Mouse (Mus musculus): ENCODE measurements around the gene Slit3. TPM values are rescaled to one million over a fixed set of nuclear protein-coding genes. Genes with fewer than 3 reads are reported as not detected.

Slit3 gene
- total and polyA plus RNA-seq, 3 experiments, result 0.76 TPM; not detected in 2

DNA sequence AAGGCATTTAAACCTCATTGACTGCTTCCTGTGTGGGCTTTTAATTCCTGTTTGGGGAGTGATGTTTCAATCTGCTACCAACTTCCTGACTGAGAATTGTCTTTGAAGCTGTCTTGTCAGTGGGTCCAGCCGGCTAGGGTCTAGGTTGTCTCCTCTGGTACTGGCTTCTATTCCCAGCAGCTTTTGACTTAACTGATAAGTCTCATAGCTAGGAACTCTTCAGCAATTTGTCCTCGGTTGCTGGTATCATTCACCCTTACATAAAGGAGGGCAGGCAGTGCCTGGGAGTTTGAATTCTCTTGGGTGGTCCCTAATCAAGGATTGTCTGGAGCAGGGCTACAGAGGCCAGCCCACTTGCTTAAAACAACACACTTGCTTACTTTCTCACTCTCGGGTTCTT lies 381.1 kb downstream of the Slit3 start:
- H3K4me3 ChIP-seq (ENCODE audit: low read depth, low read length), result no peak overlapping the region
- no peak for ATAC-seq (ENCODE audit: extremely low read depth, insufficient number of reproducible peaks, low FRiP score, poor library complexity, severe bottlenecking)

DNA sequence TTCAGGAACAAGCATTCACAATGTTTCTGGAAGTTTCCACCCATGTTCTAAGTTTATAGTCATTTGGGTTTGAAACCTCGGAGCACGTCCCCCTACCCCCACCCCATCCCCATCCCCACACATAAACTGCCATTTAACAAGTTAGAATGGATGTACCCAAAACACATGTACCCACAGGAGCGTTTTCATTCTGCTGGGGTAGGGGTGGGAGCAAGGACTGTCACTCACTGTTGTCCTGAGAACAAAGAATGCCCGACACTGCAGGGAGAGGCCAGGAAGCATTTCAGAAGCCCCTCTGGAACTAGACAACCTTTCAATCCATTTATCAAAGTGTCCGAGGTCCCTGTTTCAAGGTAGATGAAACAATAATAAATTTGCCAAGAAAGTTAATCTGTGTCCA lies 383.0 kb downstream of the Slit3 start:
- H3K36me3 ChIP-seq (replicated peaks), result no peaks in the 10 kb centered on the region
- H3K9me3 ChIP-seq (replicated peaks), result peaks cover 62% of the 10 kb centered on the region
- H3K4me3 ChIP-seq (ENCODE audit: low read depth, low read length), result no peak overlapping the region
- TF ChIP-seq GATA2 (IDR thresholded peaks at IDR 0.05; ENCODE audit: borderline replicate concordance, low read depth, low read length), result no peak
- TF ChIP-seq POLR2AphosphoS5 (IDR thresholded peaks at IDR 0.05; ENCODE audit: insufficient replicate concordance, low read depth, low read length), result no peak
- DNase-seq (ENCODE audit: low spot score) (no peak), ATAC-seq (ENCODE audit: extremely low read depth, insufficient number of reproducible peaks, low FRiP score, poor library complexity, severe bottlenecking) (no peak)
- no peaks in the 10 kb centered on the region for H3K4me1 ChIP-seq (ENCODE audit: insufficient read depth, low read depth, low read length)
- H3K27me3 ChIP-seq (ENCODE audit: insufficient read depth, low read length), result no peaks in the 10 kb centered on the region; the same call in 1 of the 2 replicates

More for the DNA sequence above, 381.1 kb downstream of the Slit3 start:
- Histone ChIP-seq H3K9me3 (replicated peaks) (peaks cover 54% of the 10 kb centered on the region), H3K36me3 (replicated peaks) (no peaks in the 10 kb centered on the region), H3K27me3 (ENCODE audit: insufficient read depth, low read length) (no peaks in the 10 kb centered on the region; the same call in 1 of the 2 replicates), H3K4me1 (ENCODE audit: insufficient read depth, low read depth, low read length) (no peaks in the 10 kb centered on the region)
- DNase-seq (ENCODE audit: low spot score), result no peak
- no peak for TF ChIP-seq CTCF (IDR thresholded peaks at IDR 0.05; ENCODE audit: low read depth, low read length)
- no peak for TF ChIP-seq GATA1 (IDR thresholded peaks at IDR 0.05; ENCODE audit: borderline replicate concordance, low read length)
- no peak for TF ChIP-seq TAL1 (conservative IDR thresholded peaks at IDR 0.05; ENCODE audit: low read depth, low read length)

DNA sequence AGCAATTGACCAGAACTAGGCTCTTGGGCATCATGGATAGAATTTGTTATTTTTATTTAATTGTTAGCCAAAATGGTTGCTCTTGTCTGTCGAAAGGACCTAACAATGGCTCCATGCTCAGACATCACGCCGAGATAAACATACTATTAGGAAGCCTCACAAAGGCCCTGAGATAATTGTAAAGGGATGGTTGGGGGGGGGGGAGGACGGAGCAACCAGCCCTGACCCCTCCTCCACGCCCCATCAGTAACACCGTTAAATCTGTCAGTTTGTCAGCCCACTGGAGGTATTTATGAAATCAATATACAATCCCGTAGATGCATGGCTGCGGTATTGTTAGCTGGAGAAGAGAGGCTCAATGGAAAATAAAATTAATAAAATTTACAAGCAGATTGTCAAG lies 383.9 kb downstream of the Slit3 start:
- H3K9me3 ChIP-seq (replicated peaks), result peaks cover 63% of the 10 kb centered on the region
- no peaks in the 10 kb centered on the region for H3K4me1 ChIP-seq (ENCODE audit: insufficient read depth, low read depth, low read length)
- DNase-seq (ENCODE audit: low spot score), result no peak
- no peaks in the 10 kb centered on the region for H3K36me3 ChIP-seq (replicated peaks)
- no peak for TF ChIP-seq TAL1 (conservative IDR thresholded peaks at IDR 0.05; ENCODE audit: low read depth, low read length)
- TF ChIP-seq POLR2AphosphoS5 (IDR thresholded peaks at IDR 0.05; ENCODE audit: insufficient replicate concordance, low read depth, low read length), result no peak
- no peak for TF ChIP-seq CTCF (IDR thresholded peaks at IDR 0.05; ENCODE audit: low read depth, low read length)
- no peak for TF ChIP-seq GATA1 (IDR thresholded peaks at IDR 0.05; ENCODE audit: borderline replicate concordance, low read length)
- TF ChIP-seq GATA2 (IDR thresholded peaks at IDR 0.05; ENCODE audit: borderline replicate concordance, low read depth, low read length), result no peak
- no peaks in the 10 kb centered on the region; the same call in 1 of the 2 replicates for H3K27me3 ChIP-seq (ENCODE audit: insufficient read depth, low read length)
- no peak overlapping the region for H3K4me3 ChIP-seq (ENCODE audit: low read depth, low read length)
- no peak for ATAC-seq (ENCODE audit: extremely low read depth, insufficient number of reproducible peaks, low FRiP score, poor library complexity, severe bottlenecking)

DNA sequence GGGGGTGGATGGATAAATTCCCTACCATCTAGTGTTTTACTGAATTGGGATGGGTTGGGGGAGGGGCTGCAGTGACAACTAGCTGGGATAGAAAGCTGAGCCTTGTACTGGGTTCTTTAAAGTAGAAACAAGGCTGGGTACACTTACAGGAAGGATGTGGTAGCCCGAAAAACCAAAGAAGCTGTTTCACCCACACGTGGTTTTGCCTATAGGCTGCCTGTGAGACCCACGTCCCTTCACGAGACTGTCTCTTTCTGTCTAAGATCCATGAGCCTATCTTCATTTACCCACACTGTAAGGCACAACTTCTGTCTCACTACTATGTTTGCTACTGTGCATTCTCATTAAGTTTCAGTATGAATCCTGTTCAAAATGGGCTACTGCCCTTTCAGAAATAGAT lies 384.3 kb downstream of the Slit3 start:
- H3K36me3 ChIP-seq (replicated peaks), result no peaks in the 10 kb centered on the region
- no peaks in the 10 kb centered on the region for H3K4me1 ChIP-seq (ENCODE audit: insufficient read depth, low read depth, low read length)
- DNase-seq (ENCODE audit: low spot score) (no peak), ATAC-seq (ENCODE audit: extremely low read depth, insufficient number of reproducible peaks, low FRiP score, poor library complexity, severe bottlenecking) (no peak)
- no peaks in the 10 kb centered on the region; the same call in 1 of the 2 replicates for H3K27me3 ChIP-seq (ENCODE audit: insufficient read depth, low read length)
- no peak overlapping the region for H3K4me3 ChIP-seq (ENCODE audit: low read depth, low read length)
- TF ChIP-seq TAL1 (conservative IDR thresholded peaks at IDR 0.05; ENCODE audit: low read depth, low read length) (no peak), POLR2AphosphoS5 (IDR thresholded peaks at IDR 0.05; ENCODE audit: insufficient replicate concordance, low read depth, low read length) (no peak), GATA1 (IDR thresholded peaks at IDR 0.05; ENCODE audit: borderline replicate concordance, low read length) (no peak), GATA2 (IDR thresholded peaks at IDR 0.05; ENCODE audit: borderline replicate concordance, low read depth, low read length) (no peak), CTCF (IDR thresholded peaks at IDR 0.05; ENCODE audit: low read depth, low read length) (no peak)
- H3K9me3 ChIP-seq (replicated peaks), result peaks cover 62% of the 10 kb centered on the region

DNA sequence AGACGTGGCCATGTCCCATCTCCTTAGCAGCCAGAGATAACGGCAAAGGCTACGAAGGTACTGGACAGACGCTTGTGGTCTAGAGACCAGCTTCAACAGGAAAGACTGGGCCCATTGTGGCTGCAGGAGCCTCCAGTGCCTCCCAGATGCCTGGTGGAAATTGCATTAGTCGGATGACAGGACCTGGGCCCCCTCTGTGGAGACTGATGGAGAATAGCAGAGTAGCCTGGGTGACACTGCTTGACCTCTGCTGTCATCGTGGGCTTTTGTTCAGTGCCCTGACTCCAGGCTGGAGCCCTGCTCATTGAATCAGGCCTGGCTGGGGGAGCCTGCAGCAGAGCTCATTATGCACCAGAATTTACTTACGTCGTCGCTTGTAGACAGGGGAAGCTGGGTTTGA lies 384.8 kb downstream of the Slit3 start:
- Histone ChIP-seq H3K36me3 (replicated peaks) (no peaks in the 10 kb centered on the region), H3K4me1 (ENCODE audit: insufficient read depth, low read depth, low read length) (no peaks in the 10 kb centered on the region), H3K9me3 (replicated peaks) (peaks cover 61% of the 10 kb centered on the region), H3K4me3 (ENCODE audit: low read depth, low read length) (no peak overlapping the region), H3K27me3 (ENCODE audit: insufficient read depth, low read length) (no peaks in the 10 kb centered on the region; the same call in 1 of the 2 replicates)
- TF ChIP-seq GATA1 (IDR thresholded peaks at IDR 0.05; ENCODE audit: borderline replicate concordance, low read length) (no peak), POLR2AphosphoS5 (IDR thresholded peaks at IDR 0.05; ENCODE audit: insufficient replicate concordance, low read depth, low read length) (no peak)
- ATAC-seq (ENCODE audit: extremely low read depth, insufficient number of reproducible peaks, low FRiP score, poor library complexity, severe bottlenecking) (no peak), DNase-seq (ENCODE audit: low spot score) (no peak)

DNA sequence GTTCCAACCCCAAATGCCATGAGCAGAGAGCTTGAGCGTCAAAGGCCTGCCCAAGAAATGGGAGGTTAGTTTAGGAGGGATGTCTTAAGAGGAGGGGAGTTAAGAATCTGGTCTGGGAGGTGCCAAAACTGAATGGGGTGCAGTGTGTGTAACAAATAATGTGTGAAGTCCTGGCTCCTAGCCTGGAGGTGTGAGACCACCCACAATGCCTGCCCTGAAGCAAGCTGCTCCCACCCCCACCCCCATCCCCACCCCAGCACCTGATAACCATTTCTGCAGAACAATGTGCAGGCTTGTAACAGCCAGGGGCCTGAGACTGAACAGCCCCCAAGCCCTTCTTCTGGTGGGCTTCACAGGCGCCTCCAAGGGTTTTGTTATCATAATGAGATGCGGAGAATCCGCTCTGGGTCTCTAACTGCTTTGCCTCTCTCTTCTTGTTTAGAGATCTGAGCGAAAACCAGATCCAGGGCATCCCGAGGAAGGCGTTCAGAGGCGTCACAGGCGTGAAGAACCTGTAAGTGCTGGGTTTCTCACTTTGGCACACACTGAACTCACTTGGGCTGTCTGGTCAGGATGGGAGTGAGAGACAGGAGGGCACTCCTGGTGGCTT lies 386.9 kb downstream of the Slit3 start:
- ATAC-seq (ENCODE audit: extremely low read depth, insufficient number of reproducible peaks, low FRiP score, poor library complexity, severe bottlenecking), result no peak
- Histone ChIP-seq H3K4me3 (ENCODE audit: low read depth, low read length) (no peak overlapping the region), H3K9me3 (replicated peaks) (peaks cover 69% of the 10 kb centered on the region), H3K36me3 (replicated peaks) (no peaks in the 10 kb centered on the region), H3K27me3 (ENCODE audit: insufficient read depth, low read length) (no peaks in the 10 kb centered on the region; the same call in 1 of the 2 replicates), H3K4me1 (ENCODE audit: insufficient read depth, low read depth, low read length) (no peaks in the 10 kb centered on the region)
- TF ChIP-seq GATA2 (IDR thresholded peaks at IDR 0.05; ENCODE audit: borderline replicate concordance, low read depth, low read length), result no peak
- no peak for TF ChIP-seq CTCF (IDR thresholded peaks at IDR 0.05; ENCODE audit: low read depth, low read length)
- TF ChIP-seq TAL1 (conservative IDR thresholded peaks at IDR 0.05; ENCODE audit: low read depth, low read length), result no peak
- no peak for TF ChIP-seq POLR2AphosphoS5 (IDR thresholded peaks at IDR 0.05; ENCODE audit: insufficient replicate concordance, low read depth, low read length)
- no peak for TF ChIP-seq GATA1 (IDR thresholded peaks at IDR 0.05; ENCODE audit: borderline replicate concordance, low read length)
- DNase-seq (ENCODE audit: low spot score), result no peak

DNA sequence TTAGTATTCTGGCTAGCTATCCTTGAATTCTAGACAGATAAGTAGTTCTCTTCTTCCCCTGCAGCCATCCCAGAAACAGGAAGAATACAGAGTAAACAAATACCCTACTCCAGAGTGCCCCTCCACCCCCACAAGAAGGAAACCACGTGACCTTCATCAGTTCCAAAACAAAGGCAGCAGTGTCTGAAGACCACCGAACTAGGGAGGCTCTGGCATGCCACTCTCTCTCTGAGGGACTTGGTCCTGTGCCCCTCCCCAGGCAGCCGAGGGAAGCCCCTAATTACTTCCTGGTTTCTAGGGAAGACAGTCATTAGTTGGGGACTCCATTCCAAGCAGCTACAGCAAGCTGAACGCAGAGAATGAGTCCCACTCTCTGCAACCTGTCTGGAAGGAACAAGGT lies 391.7 kb downstream of the Slit3 start:
- no peak for TF ChIP-seq CTCF (IDR thresholded peaks at IDR 0.05; ENCODE audit: low read depth, low read length)
- TF ChIP-seq GATA2 (IDR thresholded peaks at IDR 0.05; ENCODE audit: borderline replicate concordance, low read depth, low read length), result no peak
- no peak for TF ChIP-seq TAL1 (conservative IDR thresholded peaks at IDR 0.05; ENCODE audit: low read depth, low read length)
- TF ChIP-seq GATA1 (IDR thresholded peaks at IDR 0.05; ENCODE audit: borderline replicate concordance, low read length), result no peak
- no peak for TF ChIP-seq POLR2AphosphoS5 (IDR thresholded peaks at IDR 0.05; ENCODE audit: insufficient replicate concordance, low read depth, low read length)
- no peaks in the 10 kb centered on the region for H3K36me3 ChIP-seq (replicated peaks)
- H3K27me3 ChIP-seq (ENCODE audit: insufficient read depth, low read length), result no peaks in the 10 kb centered on the region
- H3K4me1 ChIP-seq (ENCODE audit: insufficient read depth, low read depth, low read length), result no peaks in the 10 kb centered on the region
- DNase-seq (ENCODE audit: low spot score), result no peak
- H3K4me3 ChIP-seq (ENCODE audit: low read depth, low read length), result no peak overlapping the region
- peaks cover 69% of the 10 kb centered on the region for H3K9me3 ChIP-seq (replicated peaks)
- ATAC-seq (ENCODE audit: extremely low read depth, insufficient number of reproducible peaks, low FRiP score, poor library complexity, severe bottlenecking), result no peak

All from G1E (cell line).